Mouse (Mus musculus) forebrain, embryonic 14.5 days (tissue): Measurements from ENCODE around the gene Arhgef25. TPM values are rescaled to one million over a fixed set of nuclear protein-coding genes. Genes with fewer than 3 reads are reported as not detected.
"Not testable (repeated sequence)": the region's sequence is repeated elsewhere in the genome, so short reads cannot be mapped to it uniquely, and the experiment has no call there.

ENCODE experiments used
- ATAC-seq: fragments of 200-750 bp; cut with Nextera tagmentation; 2 replicates; pipeline ENCODE4 v1.8.0; 2017; ENCODE audit warnings: mild to moderate bottlenecking, moderate library complexity
- DNase-seq: peaks from one replicate; pipeline ENCODE4 v3.0.0-alpha.2; 2015; ENCODE audit warnings: low spot score
- H3K27ac ChIP-seq: fragments of 300-500 bp; sonication (generic); 2 replicates; pipeline ENCODE4 v1.5.1; 2014; ENCODE audit warnings: low read depth, mild to moderate bottlenecking, control low read depth, low read length, moderate library complexity
- H3K27me3 ChIP-seq: fragments of 300-500 bp; sonication (generic); replicated peaks from 2 replicates; pipeline ENCODE4 v1.6.1; 2014; ENCODE audit warnings: low read length, control low read depth, mixed read lengths; ENCODE audit not compliant: control insufficient read depth, insufficient read depth
- H3K36me3 ChIP-seq: fragments of 300-500 bp; sonication (generic); 2 replicates; pipeline ENCODE4 v1.6.1; 2014; ENCODE audit warnings: low read length, control low read depth; ENCODE audit not compliant: control insufficient read depth, insufficient read depth
- H3K4me1 ChIP-seq: fragments of 300-500 bp; sonication (generic); 2 replicates; pipeline ENCODE4 v1.6.1; 2014; ENCODE audit warnings: antibody characterized with exemption, low read length, control low read depth; ENCODE audit not compliant: control insufficient read depth, insufficient read depth
- H3K4me2 ChIP-seq: fragments of 300-500 bp; sonication (generic); 2 replicates; pipeline ENCODE4 v1.6.1; 2014; ENCODE audit warnings: mild to moderate bottlenecking, control low read depth, low read length
- H3K4me3 ChIP-seq: fragments of 300-500 bp; sonication (generic); 2 replicates; pipeline ENCODE4 v1.5.1; 2014; ENCODE audit warnings: low read depth, low read length, control low read depth
- H3K9ac ChIP-seq: fragments of 300-500 bp; sonication (generic); 2 replicates; pipeline ENCODE4 v1.6.1; 2014; ENCODE audit warnings: mild to moderate bottlenecking, low read length, control low read depth, moderate library complexity
- H3K9me3 ChIP-seq: fragments of 300-500 bp; sonication (generic); replicated peaks from 2 replicates; pipeline ENCODE4 v1.6.1; 2016; ENCODE audit warnings: low read length, control low read depth, mixed read lengths; ENCODE audit not compliant: control insufficient read depth
- whole genome bisulfite sequencing: fragments of 180-500 bp; shearing (Covaris S2); extraction: QIAGEN DNeasy Blood & Tissue Kit; methylation state at CpG from one replicate; pipeline ENCODE4 v1.1.7; 2014; 5-methylcytosine and 5-hydroxymethylcytosine counted together
- polyA plus RNA-seq: library from polyadenylated mRNA; unstranded; fragments of >200 nt; fragmentation: Nextera tagmentation; extraction: Ambion mirVana; gene quantifications from 2 replicates; pipeline ENCODE4 v1.2.1, GENCODE M21; 2014

Gene Arhgef25
- polyA plus RNA-seq, 1 experiment from 2014 or later, result 21.4 TPM

DNA sequence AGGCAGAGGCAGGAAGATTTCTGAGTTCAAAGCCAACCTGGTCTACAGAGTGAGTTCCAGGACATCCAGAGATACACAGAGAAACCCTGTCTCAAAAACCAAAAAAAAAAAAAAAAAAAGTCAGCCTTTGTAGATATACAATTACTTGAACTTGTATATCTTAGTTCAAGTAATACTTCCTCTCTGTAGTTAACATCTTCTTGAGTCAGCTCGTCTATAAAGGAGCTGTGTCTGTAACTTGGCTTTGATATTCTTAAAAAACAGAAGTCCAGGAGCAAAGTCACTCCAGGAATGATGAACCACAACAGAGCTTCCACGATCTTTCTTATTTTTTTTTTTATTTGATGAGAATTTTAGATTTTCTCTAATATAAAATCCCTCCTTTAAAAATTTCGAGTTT, 29.2 kb downstream of the Arhgef25 start:
- no peak overlapping the region for H3K4me2 ChIP-seq
- 0 out of 2 replicates have a peak, but pooled peaks cover 4% of the 10 kb centered on the region for H3K27me3 ChIP-seq
- H3K9me3 ChIP-seq, result no peaks in the 10 kb centered on the region
- no peak overlapping the region for H3K9ac ChIP-seq
- 70% methylated on average over 3 of the region's 3 CpGs for WGBS
- DNase-seq, result no peak
- peaks cover 3% of the 10 kb centered on the region; the same call in 1 of the 2 replicates for H3K4me1 ChIP-seq
- no peak overlapping the region for H3K4me3 ChIP-seq
- ATAC-seq, result no peak
- no peaks in the 10 kb centered on the region for H3K36me3 ChIP-seq
- H3K27ac ChIP-seq, result no peak overlapping the region

DNA sequence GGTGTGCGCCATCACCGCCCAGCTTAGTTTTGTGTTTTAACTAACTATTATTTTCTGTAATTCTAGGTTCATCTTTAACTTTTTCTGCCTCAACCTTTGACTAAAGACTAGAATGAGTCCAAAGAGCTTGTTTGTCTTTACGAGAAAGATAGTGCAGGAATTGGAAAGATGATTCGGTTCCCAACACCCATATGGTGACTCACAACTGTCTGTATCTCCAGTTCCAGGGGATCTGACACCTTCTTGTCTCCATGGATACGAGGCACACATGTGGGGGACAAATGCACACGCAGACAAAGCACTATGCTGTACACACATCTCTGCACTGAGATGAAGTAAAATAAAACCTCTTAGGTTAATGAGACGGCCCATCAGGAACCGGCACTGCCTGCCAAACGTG, 29.8 kb downstream of the Arhgef25 start:
- Histone ChIP-seq H3K4me2 (no peak overlapping the region), H3K27me3 (no peaks in the 10 kb centered on the region), H3K27ac (no peak overlapping the region), H3K36me3 (no peaks in the 10 kb centered on the region), H3K4me1 (peaks cover 3% of the 10 kb centered on the region; the same call in 1 of the 2 replicates), H3K9ac (no peak overlapping the region), H3K9me3 (no peaks in the 10 kb centered on the region), H3K4me3 (no peak overlapping the region)
- no peak for ATAC-seq
- WGBS, result 81% methylated on average over 9 of the region's 9 CpGs
- DNase-seq, result no peak

DNA sequence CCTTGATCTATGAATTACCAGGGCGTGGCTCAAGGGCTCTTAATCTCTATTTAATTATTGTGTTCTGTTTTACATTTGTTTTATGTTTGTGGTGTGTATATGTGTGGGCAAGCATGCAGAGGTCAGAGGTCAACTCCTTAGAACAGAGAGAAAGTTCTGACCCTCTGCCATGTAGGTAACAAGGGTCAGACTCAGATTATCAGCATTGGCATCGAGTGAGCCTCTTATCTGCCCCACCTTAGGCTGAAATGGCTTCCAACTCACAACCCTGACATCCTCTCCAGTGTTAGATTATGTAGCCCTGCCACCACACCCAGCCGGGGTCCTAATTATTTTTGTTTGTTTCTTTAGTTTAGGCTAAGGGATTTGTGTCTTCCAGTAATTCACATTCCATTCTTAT, 31.4 kb downstream of the Arhgef25 start:
- Histone ChIP-seq H3K9me3 (no peaks in the 10 kb centered on the region), H3K4me1 (no peaks in the 10 kb centered on the region), H3K27me3 (no peaks in the 10 kb centered on the region), H3K4me3 (no peak overlapping the region), H3K27ac (no peak overlapping the region), H3K9ac (no peak overlapping the region), H3K4me2 (no peak overlapping the region), H3K36me3 (no peaks in the 10 kb centered on the region)
- WGBS, result 81% methylated on average over 3 of the region's 3 CpGs
- no peak for DNase-seq
- no peak for ATAC-seq

DNA sequence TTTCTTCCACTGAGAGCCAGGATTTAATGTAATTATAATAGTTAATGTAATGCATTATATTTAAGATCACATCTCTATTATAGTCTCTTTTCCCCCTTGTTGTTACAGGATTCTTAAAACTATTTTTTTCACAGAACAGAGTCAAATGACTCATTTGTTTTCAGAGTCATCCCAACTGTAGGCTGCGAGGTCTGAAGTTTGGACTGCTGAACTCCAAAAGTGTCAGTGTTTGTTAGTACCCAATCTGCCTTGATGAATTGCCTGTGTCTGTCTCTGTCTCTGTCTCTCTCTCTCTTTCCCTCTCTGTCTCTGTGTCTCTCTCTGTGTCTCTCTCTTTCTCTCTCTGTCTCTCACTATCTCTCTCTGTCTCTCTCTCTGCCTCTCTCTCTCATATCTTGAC, 33.4 kb downstream of the Arhgef25 start:
- Histone ChIP-seq H3K4me1 (no peaks in the 10 kb centered on the region), H3K4me3 (no peak overlapping the region), H3K9ac (no peak overlapping the region), H3K36me3 (no peaks in the 10 kb centered on the region), H3K27ac (no peak overlapping the region), H3K4me2 (no peak overlapping the region), H3K27me3 (no peaks in the 10 kb centered on the region), H3K9me3 (no peaks in the 10 kb centered on the region)
- ATAC-seq (no peak), DNase-seq (no peak)
- 94% methylated on average over 1 of the region's 1 CpGs for WGBS

DNA sequence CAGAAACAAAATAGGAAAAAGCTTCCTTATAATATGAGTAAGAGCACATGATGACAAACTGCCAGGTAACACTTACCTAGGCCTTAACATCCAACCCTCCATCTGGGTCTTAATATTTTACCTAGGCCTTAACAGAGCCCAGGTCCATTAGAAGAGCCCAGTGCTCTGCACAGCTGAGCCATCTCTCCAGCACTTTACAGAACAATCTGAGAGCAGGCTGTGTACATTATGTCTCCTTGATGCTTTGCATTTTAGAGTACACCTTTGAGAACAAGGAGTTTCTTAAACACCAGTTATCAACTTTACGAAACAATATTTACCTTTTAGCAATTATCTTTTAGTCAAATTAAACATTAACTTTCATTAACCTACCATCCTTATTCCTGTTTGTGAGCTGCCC, 33.8 kb downstream of the Arhgef25 start:
- no peak overlapping the region for H3K9ac ChIP-seq
- WGBS, result 97% methylated on average over 1 of the region's 1 CpGs
- no peaks in the 10 kb centered on the region for H3K4me1 ChIP-seq
- H3K27me3 ChIP-seq, result no peaks in the 10 kb centered on the region
- no peak overlapping the region for H3K4me2 ChIP-seq
- DNase-seq, result no peak
- H3K27ac ChIP-seq, result no peak overlapping the region
- H3K4me3 ChIP-seq, result no peak overlapping the region
- no peak for ATAC-seq
- H3K9me3 ChIP-seq, result no peaks in the 10 kb centered on the region
- no peaks in the 10 kb centered on the region for H3K36me3 ChIP-seq

DNA sequence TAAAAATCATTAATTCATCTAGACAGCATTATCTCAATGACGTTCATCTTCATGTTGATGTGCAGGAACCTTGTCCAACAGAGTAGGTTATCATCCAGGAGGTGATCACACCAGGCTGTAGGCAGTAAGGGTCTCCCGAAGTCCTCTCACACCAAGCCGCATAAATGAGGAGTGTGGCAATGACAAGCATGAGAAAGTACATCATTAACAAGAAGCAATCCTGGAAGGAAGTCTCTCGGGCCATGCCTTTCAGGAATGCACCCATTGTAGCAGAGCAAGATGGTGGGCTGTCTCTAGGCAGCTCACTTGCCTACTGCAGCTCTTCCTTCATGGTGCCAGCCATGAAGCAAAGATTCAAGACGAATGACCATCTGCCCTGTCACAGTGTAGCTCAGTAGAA, 35.2 kb downstream of the Arhgef25 start:
- Histone ChIP-seq H3K4me2 (no peak overlapping the region), H3K9ac (no peak overlapping the region), H3K4me3 (no peak overlapping the region), H3K4me1 (no peaks in the 10 kb centered on the region), H3K36me3 (no peaks in the 10 kb centered on the region), H3K27ac (no peak overlapping the region), H3K27me3 (no peaks in the 10 kb centered on the region), H3K9me3 (no peaks in the 10 kb centered on the region)
- ATAC-seq (no peak), DNase-seq (no peak)
- WGBS, result 84% methylated on average over 5 of the region's 5 CpGs

DNA sequence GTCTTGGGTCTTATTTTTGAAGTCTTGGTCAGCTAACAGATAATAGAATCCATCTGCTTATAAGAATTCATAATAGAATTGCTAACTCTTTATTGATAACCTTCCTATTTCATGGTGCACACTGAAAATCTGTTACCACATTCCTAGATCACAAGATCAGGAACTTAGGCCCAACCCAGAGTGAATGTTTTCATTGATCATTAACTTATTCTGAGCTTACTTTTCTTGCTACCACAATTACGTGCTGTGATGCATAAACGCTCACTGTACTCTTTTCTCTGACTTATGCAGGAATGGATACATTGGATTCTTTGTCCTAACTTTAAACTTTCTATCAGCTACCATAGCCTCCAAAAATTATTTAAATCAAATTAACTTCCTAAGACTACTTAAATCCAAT, 35.6 kb downstream of the Arhgef25 start:
- no peak overlapping the region for H3K4me3 ChIP-seq
- no peak for DNase-seq
- no peak for ATAC-seq
- no peak overlapping the region for H3K9ac ChIP-seq
- no peaks in the 10 kb centered on the region for H3K4me1 ChIP-seq
- WGBS, result 96% methylated on average over 2 of the region's 2 CpGs
- no peaks in the 10 kb centered on the region for H3K27me3 ChIP-seq
- no peak overlapping the region for H3K4me2 ChIP-seq
- H3K36me3 ChIP-seq, result no peaks in the 10 kb centered on the region
- H3K27ac ChIP-seq, result no peak overlapping the region
- no peaks in the 10 kb centered on the region for H3K9me3 ChIP-seq

DNA sequence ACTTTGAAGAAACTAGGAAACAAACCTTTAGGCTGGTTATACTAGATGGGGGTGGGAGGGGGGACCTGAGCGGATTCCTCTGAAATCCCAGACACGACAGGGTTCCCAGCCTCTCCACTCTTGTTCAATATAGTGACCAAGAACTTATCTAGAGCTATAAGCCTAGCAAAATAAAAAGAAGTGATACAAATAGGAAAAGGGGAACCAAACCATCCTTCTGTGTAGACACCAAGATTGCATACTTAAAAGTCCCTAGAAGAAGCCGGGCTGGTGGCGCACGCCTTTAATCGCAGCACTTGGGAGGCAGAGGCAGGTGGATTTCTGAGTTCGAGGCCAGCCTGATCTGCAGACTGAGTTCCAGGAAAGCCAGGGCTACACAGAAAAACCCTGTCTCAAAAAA, 36.6 kb downstream of the Arhgef25 start:
- H3K4me2 ChIP-seq, result no peak overlapping the region
- H3K4me1 ChIP-seq, result no peaks in the 10 kb centered on the region
- no peaks in the 10 kb centered on the region for H3K36me3 ChIP-seq
- WGBS, result 94% methylated on average over 7 of the region's 7 CpGs
- ATAC-seq (no peak), DNase-seq (no peak)
- no peaks in the 10 kb centered on the region for H3K9me3 ChIP-seq
- H3K27me3 ChIP-seq, result no peaks in the 10 kb centered on the region
- H3K9ac ChIP-seq, result no peak overlapping the region
- H3K27ac ChIP-seq, result no peak overlapping the region
- no peak overlapping the region for H3K4me3 ChIP-seq

DNA sequence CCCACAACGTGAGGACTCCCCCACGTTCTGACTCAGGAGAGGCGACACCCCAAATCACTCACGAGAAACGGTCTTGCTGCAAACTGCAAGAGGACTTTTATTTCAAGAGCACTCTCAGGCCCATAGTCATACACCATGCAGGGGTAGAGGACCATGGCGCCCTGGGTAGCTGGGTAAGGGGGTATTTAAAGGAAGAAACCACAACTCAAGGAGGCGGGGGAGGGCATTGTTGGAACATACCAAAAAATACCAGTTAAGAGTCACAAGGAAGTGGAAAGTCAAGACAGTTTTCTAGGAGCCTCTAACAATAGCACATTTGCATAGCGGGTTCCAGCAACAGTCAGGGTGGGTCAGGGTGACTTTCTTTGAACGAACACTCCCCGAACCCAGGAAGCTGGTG, 37.3 kb downstream of the Arhgef25 start:
- H3K27me3 ChIP-seq, H3K9ac ChIP-seq, H3K4me3 ChIP-seq, H3K36me3 ChIP-seq, H3K27ac ChIP-seq, H3K9me3 ChIP-seq, H3K4me2 ChIP-seq, H3K4me1 ChIP-seq, DNase-seq, ATAC-seq: not testable (repeated sequence)
- WGBS, result 85% methylated on average over 10 of the region's 10 CpGs
